Mouse (Mus musculus): Measurements from ENCODE around the gene Scn10a.

GRCm38 (mm10) chr9:119606906-119607305 is 112.2 kb downstream of the Scn10a start:
- TF ChIP-seq CTCF (IDR thresholded peaks at IDR 0.05; ENCODE audit: low read depth), result no peak
- no peak for TF ChIP-seq EP300 (IDR thresholded peaks at IDR 0.05; ENCODE audit: low read depth)

Data from heart, postnatal 0 days (tissue).